Mouse (Mus musculus) spleen, embryonic (tissue): Measurements from ENCODE around the gene Exoc3l.

Source experiments
- CTCF ChIA-PET: fragments of 350-600 bp; sonication (Branson Sonifier 250); formaldehyde crosslinking; loops from one replicate; lab custom pipeline; 2022; lab: Charles Lee

The Exoc3l gene

GRCm38 (mm10) chr8:105270101-105270915, 25.6 kb downstream of the Exoc3l start:
- CTCF ChIA-PET = no interaction called here

GRCm38 (mm10) chr8:105269461-105269947, 26.4 kb downstream of the Exoc3l start, which contains the start of gene Hsf4:
TSS of gene Hsf4 (plus strand) at chr8:105269801.
- CTCF ChIA-PET = no interaction called here

- CTCF ChIA-PET = no interaction called here
Measured at GRCm38 (mm10) chr8:105269075-105269458, 26.8 kb downstream of the Exoc3l start.

- CTCF ChIA-PET = interaction anchor here (0.7 to 0.9 kb wide), 2 partner anchors 8 to 14 kb away, joined by 3 read pairs; partner anchors contain the start of gene B3gnt9
Measured at GRCm38 (mm10) chr8:105268342-105269074, 27.4 kb downstream of the Exoc3l start.

- CTCF ChIA-PET = interaction anchor here (0.6 kb wide), 1 partner anchor 29 kb away, joined by 4 read pairs; no protein-coding TSS in a partner anchor
Measured at GRCm38 (mm10) chr8:105266775-105267174, 29.1 kb downstream of the Exoc3l start.

- CTCF ChIA-PET = no interaction called here
Measured at GRCm38 (mm10) chr8:105265128-105265527, 30.8 kb downstream of the Exoc3l start.

- CTCF ChIA-PET = no interaction called here
Measured at GRCm38 (mm10) chr8:105264024-105264982, 31.6 kb downstream of the Exoc3l start, which contains the start of the genes Tradd and Fbxl8. TSS of gene Tradd (minus strand) at chr8:105264609. TSS of gene Fbxl8 (plus strand) at chr8:105264648.

GRCm38 (mm10) chr8:105263244-105263912, 32.5 kb downstream of the Exoc3l start:
- CTCF ChIA-PET = interaction anchor here (0.7 kb wide), 1 partner anchor 9 kb away, joined by 3 read pairs; no protein-coding TSS in a partner anchor

- CTCF ChIA-PET = interaction anchor here (0.6 kb wide), 3 partner anchors 28 to 1131 kb away, joined by 3 read pairs; no protein-coding TSS in a partner anchor
Measured at GRCm38 (mm10) chr8:105261326-105261980, 34.4 kb downstream of the Exoc3l start.

- CTCF ChIA-PET = interaction anchor here (0.6 to 1.2 kb wide), 3 partner anchors 19 to 1132 kb away, joined by 3 read pairs; no protein-coding TSS in a partner anchor
Measured at GRCm38 (mm10) chr8:105260371-105261099, 35.4 kb downstream of the Exoc3l start.

GRCm38 (mm10) chr8:105259721-105260320, 36.1 kb downstream of the Exoc3l start:
- CTCF ChIA-PET = interaction anchor here (0.6 to 1.2 kb wide), 4 partner anchors 19 to 117 kb away, joined by 3 to 4 read pairs (median 3); no protein-coding TSS in a partner anchor

GRCm38 (mm10) chr8:105258911-105259720, 36.8 kb downstream of the Exoc3l start:
- CTCF ChIA-PET = interaction anchor here (0.6 to 2.0 kb wide), 4 partner anchors 20 to 116 kb away, joined by 3 to 7 read pairs (median 4); no protein-coding TSS in a partner anchor

GRCm38 (mm10) chr8:105257318-105258114, 38.4 kb downstream of the Exoc3l start:
- CTCF ChIA-PET = interaction anchor here (2.0 kb wide), 1 partner anchor 21 kb away, joined by 7 read pairs; no protein-coding TSS in a partner anchor

- CTCF ChIA-PET = interaction anchor here (1.1 to 1.9 kb wide), 2 partner anchors 13 to 28 kb away, joined by 3 to 5 read pairs; no protein-coding TSS in a partner anchor
Measured at GRCm38 (mm10) chr8:105254966-105255350, 40.9 kb downstream of the Exoc3l start, which contains the start of gene B3gnt9. TSS of gene B3gnt9 (minus strand) at chr8:105255153.

- CTCF ChIA-PET = interaction anchor here (0.6 to 1.9 kb wide), 4 partner anchors 9 to 28 kb away, joined by 3 to 5 read pairs (median 4); no protein-coding TSS in a partner anchor
Measured at GRCm38 (mm10) chr8:105254152-105254965, 41.5 kb downstream of the Exoc3l start.
